Comparison of ENCODE assay signal across 10 mouse cellular contexts in the genomic region with DNA sequence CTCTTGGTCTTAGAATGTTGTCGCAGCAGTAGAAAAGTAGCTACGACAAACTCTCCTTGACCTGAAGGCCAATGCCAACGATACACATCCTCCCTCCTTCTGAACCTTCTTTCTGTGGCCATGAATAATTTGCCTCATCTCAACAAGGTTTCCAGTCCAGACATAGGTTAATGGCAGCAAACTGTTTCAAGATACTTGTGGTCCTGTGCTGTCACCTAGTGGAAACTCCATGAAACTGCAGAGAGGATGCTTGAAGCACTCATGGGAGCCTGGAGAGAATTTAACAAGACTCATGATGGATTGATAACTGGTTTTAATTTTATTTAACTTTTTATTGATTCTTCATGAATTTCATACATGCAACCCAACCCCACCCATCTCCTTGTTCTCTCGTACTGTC. TPM values are rescaled to one million over a fixed set of nuclear protein-coding genes. Genes with fewer than 3 reads are reported as not detected.
DNase-seq lines count a peak whose midpoint lies in the region; ATAC-seq lines count a peak whose summit lies in the region.
"Had no signal": no experiment of that assay in that cellular context is flagged by ENCODE, and none has a peak within 500 bp of the region (broad histone marks: within the 10 kb centered on the region; RNA-seq: fewer than 3 reads in every experiment).

No protein-coding gene starts in this region.

- no peak overlapping the region for H3K27ac ChIP-seq in hindbrain, embryonic 10.5 days
- no peak overlapping the region for H3K27ac ChIP-seq in hindbrain, embryonic 12.5 days
- H3K27ac ChIP-seq in embryonic facial prominence, embryonic 14.5 days (replicated peaks; ENCODE audit: low read depth, low read length) = no peak overlapping the region
- H3K27ac ChIP-seq in neural tube, embryonic 11.5 days (ENCODE audit: low read depth, low read length) = no peak overlapping the region
- H3K27ac ChIP-seq: embryonic facial prominence, embryonic 13.5 days; limb, embryonic 13.5 days had no signal

- H3K4me2 ChIP-seq in hindbrain, embryonic 12.5 days (replicated peaks) = no peak overlapping the region
- H3K4me2 ChIP-seq in embryonic facial prominence, embryonic 14.5 days (ENCODE audit: low read depth, low read length) = no peak overlapping the region
- no peak overlapping the region for H3K4me2 ChIP-seq in neural tube, embryonic 11.5 days (ENCODE audit: low read depth)
- H3K4me2 ChIP-seq: embryonic facial prominence, embryonic 13.5 days; limb, embryonic 13.5 days had no signal

- ATAC-seq in hindbrain, embryonic 12.5 days (ENCODE audit: low FRiP score) = no peak
- ATAC-seq in embryonic facial prominence, embryonic 14.5 days (ENCODE audit: low read depth) = peak; percentile 12; the same call in 1 of the 2 replicates
- no peak for ATAC-seq in neural tube, embryonic 11.5 days (ENCODE audit: insufficient read depth, low FRiP score, low TSS enrichment)

- peaks cover 2% of the 10 kb centered on the region; the same call in 1 of the 2 replicates for H3K4me1 ChIP-seq in hindbrain, embryonic 10.5 days (replicated peaks)
- H3K4me1 ChIP-seq in hindbrain, embryonic 12.5 days = no peaks in the 10 kb centered on the region
- no peaks in the 10 kb centered on the region for H3K4me1 ChIP-seq in embryonic facial prominence, embryonic 14.5 days (ENCODE audit: control insufficient read depth, insufficient read depth, low read length)
- H3K4me1 ChIP-seq in neural tube, embryonic 11.5 days (ENCODE audit: control insufficient read depth, insufficient read depth, low read length) = no peaks in the 10 kb centered on the region; the same call in 1 of the 2 replicates
- H3K4me1 ChIP-seq: embryonic facial prominence, embryonic 13.5 days had no signal

- WGBS in hindbrain, embryonic 10.5 days = 47% methylated on average over 4 of the region's 4 CpGs
- 50% methylated on average over 4 of the region's 4 CpGs for WGBS in hindbrain, embryonic 12.5 days
- 48% methylated on average over 4 of the region's 4 CpGs for WGBS in embryonic facial prominence, embryonic 14.5 days
- WGBS in neural tube, embryonic 11.5 days = 57% methylated on average over 4 of the region's 4 CpGs

- DNase-seq in hindbrain, embryonic 10.5 days (ENCODE audit: low spot score) = peak; percentile 45
- DNase-seq in 416B (ENCODE audit: low read depth) = peak; percentile 83
- DNase-seq in MN1 (ENCODE audit: low spot score) = peak; percentile 76
- peak; percentile 81 for DNase-seq in embryonic facial prominence, embryonic 14.5 days (ENCODE audit: low spot score)
- DNase-seq in kidney, postnatal 4 days = peak; percentile 27 to 53
- peak; percentile 70 for DNase-seq in neural tube, embryonic 11.5 days (ENCODE audit: low spot score)
- DNase-seq in gastrocnemius, postnatal 36 days = no peak

- peaks cover 35% of the 10 kb centered on the region for H3K36me3 ChIP-seq in hindbrain, embryonic 10.5 days
- H3K36me3 ChIP-seq in hindbrain, embryonic 12.5 days = peaks cover 20% of the 10 kb centered on the region
- peaks cover 33% of the 10 kb centered on the region for H3K36me3 ChIP-seq in embryonic facial prominence, embryonic 14.5 days (ENCODE audit: control insufficient read depth, insufficient read depth, low read length)
- peaks cover 14% of the 10 kb centered on the region for H3K36me3 ChIP-seq in neural tube, embryonic 11.5 days (ENCODE audit: control insufficient read depth, insufficient read depth, low read length)

- no peak overlapping the region for H3K4me3 ChIP-seq in hindbrain, embryonic 10.5 days
- no peak overlapping the region for H3K4me3 ChIP-seq in hindbrain, embryonic 12.5 days
- no peak overlapping the region for H3K4me3 ChIP-seq in embryonic facial prominence, embryonic 14.5 days (ENCODE audit: low read depth, low read length)
- H3K4me3 ChIP-seq in neural tube, embryonic 11.5 days (ENCODE audit: low read depth, low read length) = no peak overlapping the region
- H3K4me3 ChIP-seq: embryonic facial prominence, embryonic 13.5 days; limb, embryonic 13.5 days had no signal

- no peaks in the 10 kb centered on the region for H3K27me3 ChIP-seq in hindbrain, embryonic 10.5 days (ENCODE audit: insufficient read depth, poor library complexity, severe bottlenecking)
- H3K27me3 ChIP-seq in hindbrain, embryonic 12.5 days = no peaks in the 10 kb centered on the region
- no peaks in the 10 kb centered on the region for H3K27me3 ChIP-seq in embryonic facial prominence, embryonic 14.5 days (replicated peaks; ENCODE audit: control insufficient read depth, insufficient read depth, low read length)
- no peaks in the 10 kb centered on the region for H3K27me3 ChIP-seq in neural tube, embryonic 11.5 days (ENCODE audit: control insufficient read depth, insufficient read depth, low read length)
- H3K27me3 ChIP-seq: embryonic facial prominence, embryonic 13.5 days; limb, embryonic 13.5 days had no signal

- intact Hi-C loops in gastrocnemius, postnatal 36 days (cut with DNase I) = loop anchor here (5.0 to 10.0 kb wide), 2 partner anchors 220 to 717 kb away; a partner anchor contains a TSS

- no peak overlapping the region for H3K9ac ChIP-seq in hindbrain, embryonic 12.5 days
- no peak overlapping the region for H3K9ac ChIP-seq in embryonic facial prominence, embryonic 14.5 days (ENCODE audit: low read depth, low read length)
- H3K9ac ChIP-seq in neural tube, embryonic 11.5 days (ENCODE audit: low read length) = no peak overlapping the region
- H3K9ac ChIP-seq: embryonic facial prominence, embryonic 13.5 days; limb, embryonic 13.5 days had no signal

- no peaks in the 10 kb centered on the region for H3K9me3 ChIP-seq in hindbrain, embryonic 10.5 days
- H3K9me3 ChIP-seq in hindbrain, embryonic 12.5 days (replicated peaks) = no peaks in the 10 kb centered on the region
- no peaks in the 10 kb centered on the region for H3K9me3 ChIP-seq in embryonic facial prominence, embryonic 14.5 days (ENCODE audit: control insufficient read depth, low read length)
- H3K9me3 ChIP-seq in neural tube, embryonic 11.5 days (ENCODE audit: control insufficient read depth, low read length) = no peaks in the 10 kb centered on the region
- H3K9me3 ChIP-seq: embryonic facial prominence, embryonic 13.5 days; limb, embryonic 13.5 days had no signal

RNA-seq across cellular contexts. Expression of a gene that starts 13.8 kb away (rescaled TPM):
- 573 and 635 TPM in 2 replicates for polyA plus RNA-seq in hindbrain, embryonic 10.5 days (2016; fragmentation: Nextera tagmentation; extraction: Ambion mirVana)
- 399 and 511 TPM in 2 replicates for polyA plus RNA-seq in hindbrain, embryonic 12.5 days (2016; fragmentation: Nextera tagmentation; extraction: Ambion mirVana)
- polyA plus RNA-seq in embryonic facial prominence, embryonic 14.5 days (2014; fragmentation: Nextera tagmentation; extraction: Ambion mirVana) = 887 and 1,013 TPM in 2 replicates
- 596 and 656 TPM in 2 replicates for polyA plus RNA-seq in neural tube, embryonic 11.5 days (2014; fragmentation: Nextera tagmentation; extraction: Ambion mirVana)
- total RNA-seq in gastrocnemius, postnatal 36 days (2021) = 100 to 1,000 TPM; 374 to 433 TPM

RNA-seq across cellular contexts. Expression of a gene that starts 27.2 kb away (rescaled TPM):
- 364 and 477 TPM in 2 replicates for polyA plus RNA-seq in hindbrain, embryonic 10.5 days (2016; fragmentation: Nextera tagmentation; extraction: Ambion mirVana)
- polyA plus RNA-seq in hindbrain, embryonic 12.5 days (2016; fragmentation: Nextera tagmentation; extraction: Ambion mirVana) = 478 and 481 TPM in 2 replicates
- 267 and 304 TPM in 2 replicates for polyA plus RNA-seq in embryonic facial prominence, embryonic 14.5 days (2014; fragmentation: Nextera tagmentation; extraction: Ambion mirVana)
- polyA plus RNA-seq in neural tube, embryonic 11.5 days (2014; fragmentation: Nextera tagmentation; extraction: Ambion mirVana) = 417 and 421 TPM in 2 replicates
- total RNA-seq in gastrocnemius, postnatal 36 days (2021) = 1 to 10 TPM; 8.5 TPM

Comparison
In these comparisons a context has a peak if more than half of its experiments do, and no peak if none do; other contexts are left out.
1. DNase-seq: peak in hindbrain, embryonic 10.5 days (single experiment), 416B (single experiment), MN1 (single experiment), embryonic facial prominence, embryonic 14.5 days (single experiment), kidney, postnatal 4 days (2 of 2) and neural tube, embryonic 11.5 days (single experiment); none in gastrocnemius, postnatal 36 days (0 of 2).